Mouse (Mus musculus) heart, embryonic 15.5 days (tissue): ENCODE results near the gene Kifc3. TPM values are rescaled to one million over a fixed set of nuclear protein-coding genes. Genes with fewer than 3 reads are reported as not detected.
A peak's percentile ranks its signal among the peaks of the same experiment; 100 is the strongest.

Experiments used
- ATAC-seq: fragments of 200-750 bp; cut with Nextera tagmentation; replicated peaks from 2 replicates; pipeline ENCODE4 v1.8.0; 2017; ENCODE audit warnings: low read depth, moderate TSS enrichment; ENCODE audit not compliant: insufficient number of reproducible peaks, insufficient read depth, low FRiP score
- H3K27ac ChIP-seq: fragments of 300-500 bp; sonication (generic); 2 replicates; pipeline ENCODE4 v1.5.1; 2015; ENCODE audit warnings: mild to moderate bottlenecking, inconsistent platforms
- H3K27me3 ChIP-seq: fragments of 300-500 bp; sonication (generic); 2 replicates; pipeline ENCODE4 v1.6.1; 2015; ENCODE audit warnings: inconsistent platforms
- H3K36me3 ChIP-seq: fragments of 300-500 bp; sonication (generic); 2 replicates; pipeline ENCODE4 v1.6.1; 2015; ENCODE audit warnings: mild to moderate bottlenecking, inconsistent platforms
- H3K4me1 ChIP-seq: fragments of 300-500 bp; sonication (generic); replicated peaks from 2 replicates; pipeline ENCODE4 v1.6.1; 2015; ENCODE audit warnings: inconsistent platforms
- H3K4me2 ChIP-seq: fragments of 300-500 bp; sonication (generic); 2 replicates; pipeline ENCODE4 v1.6.1; 2015; ENCODE audit warnings: inconsistent platforms, mild to moderate bottlenecking, moderate library complexity
- H3K4me3 ChIP-seq: fragments of 300-500 bp; sonication (generic); 2 replicates; pipeline ENCODE4 v1.5.1; 2015; ENCODE audit warnings: mild to moderate bottlenecking, inconsistent platforms
- H3K9ac ChIP-seq: fragments of 300-500 bp; sonication (generic); 2 replicates; pipeline ENCODE4 v1.6.1; 2015; ENCODE audit warnings: mild to moderate bottlenecking, inconsistent platforms
- H3K9me3 ChIP-seq: fragments of 300-500 bp; sonication (generic); replicated peaks from 2 replicates; pipeline ENCODE4 v1.6.1; 2016; ENCODE audit warnings: inconsistent platforms
- WGBS: fragments of 180-500 bp; shearing (Covaris S2); methylation state at CpG from one replicate; pipeline ENCODE4 v1.1.7; 2015; ENCODE audit warnings: mixed read lengths; 5-methylcytosine and 5-hydroxymethylcytosine counted together
- polyA plus RNA-seq: library from polyadenylated mRNA; unstranded; fragments of >200 nt; fragmentation: Nextera tagmentation; extraction: Ambion mirVana; gene quantifications from 2 replicates; pipeline ENCODE4 v1.2.1, GENCODE M21; 2015

Gene Kifc3
- polyA plus RNA-seq, 1 experiment from 2014 or later, result 15.7 TPM

GRCm38 (mm10) chr8:95155361-95155760, 47.3 kb downstream of the Kifc3 start:
- WGBS, result 85% methylated on average over 5 of the region's 5 CpGs
- Histone ChIP-seq H3K9ac (no peak overlapping the region), H3K4me2 (no peak overlapping the region), H3K4me1 (peaks cover 9% of the 10 kb centered on the region), H3K27ac (no peak overlapping the region), H3K27me3 (no peaks in the 10 kb centered on the region), H3K9me3 (no peaks in the 10 kb centered on the region), H3K36me3 (no peaks in the 10 kb centered on the region), H3K4me3 (no peak overlapping the region)
- no peak for ATAC-seq

GRCm38 (mm10) chr8:95154654-95155053, 48.0 kb downstream of the Kifc3 start:
- Histone ChIP-seq H3K4me3 (no peak overlapping the region), H3K27ac (no peak overlapping the region), H3K9ac (no peak overlapping the region), H3K36me3 (no peaks in the 10 kb centered on the region), H3K9me3 (no peaks in the 10 kb centered on the region), H3K4me2 (no peak overlapping the region), H3K27me3 (no peaks in the 10 kb centered on the region), H3K4me1 (peaks cover 9% of the 10 kb centered on the region)
- 35% methylated on average over 6 of the region's 6 CpGs for WGBS
- no peak for ATAC-seq

GRCm38 (mm10) chr8:95154056-95154455, 48.6 kb downstream of the Kifc3 start:
- H3K36me3 ChIP-seq, result no peaks in the 10 kb centered on the region
- no peak for ATAC-seq
- WGBS, result 69% methylated on average over 4 of the region's 4 CpGs

GRCm38 (mm10) chr8:95150608-95151007, 52.0 kb downstream of the Kifc3 start:
- no peak for ATAC-seq
- 54% methylated on average over 3 of the region's 3 CpGs for WGBS
- Histone ChIP-seq H3K36me3 (no peaks in the 10 kb centered on the region), H3K4me3 (no peak overlapping the region), H3K9ac (no peak overlapping the region), H3K4me1 (peaks cover 9% of the 10 kb centered on the region), H3K4me2 (no peak overlapping the region), H3K27me3 (no peaks in the 10 kb centered on the region), H3K9me3 (no peaks in the 10 kb centered on the region), H3K27ac (no peak overlapping the region)

More at GRCm38 (mm10) chr8:95154056-95154455, 48.6 kb downstream of the Kifc3 start:
- Histone ChIP-seq H3K27ac (no peak overlapping the region), H3K27me3 (no peaks in the 10 kb centered on the region), H3K9me3 (no peaks in the 10 kb centered on the region), H3K9ac (no peak overlapping the region), H3K4me2 (no peak overlapping the region), H3K4me1 (peaks cover 9% of the 10 kb centered on the region), H3K4me3 (no peak overlapping the region)

- WGBS, result 45% methylated on average over 10 of the region's 10 CpGs
- no peak overlapping the region for H3K4me3 ChIP-seq
- no peaks in the 10 kb centered on the region for H3K27me3 ChIP-seq
- no peaks in the 10 kb centered on the region for H3K36me3 ChIP-seq
- H3K9me3 ChIP-seq, result no peaks in the 10 kb centered on the region
- H3K4me2 ChIP-seq, result no peak overlapping the region
- H3K27ac ChIP-seq, result no peak overlapping the region
- no peak for ATAC-seq
- no peak overlapping the region for H3K9ac ChIP-seq
- H3K4me1 ChIP-seq, result peaks cover 3% of the 10 kb centered on the region
These were observed 53.2 kb downstream of the Kifc3 start for GRCm38 (mm10) chr8:95149426-95149825.

- no peaks in the 10 kb centered on the region for H3K9me3 ChIP-seq
- 86% methylated on average over 5 of the region's 5 CpGs for WGBS
- ATAC-seq, result no peak
These were observed 55.8 kb downstream of the Kifc3 start for GRCm38 (mm10) chr8:95146846-95147245.

GRCm38 (mm10) chr8:95146044-95146745, 56.4 kb downstream of the Kifc3 start:
- Histone ChIP-seq H3K9ac (no peak overlapping the region), H3K27ac (no peak overlapping the region), H3K4me1 (peaks cover 28% of the 10 kb centered on the region), H3K36me3 (no peaks in the 10 kb centered on the region), H3K9me3 (no peaks in the 10 kb centered on the region), H3K27me3 (no peaks in the 10 kb centered on the region), H3K4me2 (no peak overlapping the region), H3K4me3 (no peak overlapping the region)
- WGBS, result 53% methylated on average over 2 of the region's 2 CpGs
- no peak for ATAC-seq

More at GRCm38 (mm10) chr8:95146846-95147245, 55.8 kb downstream of the Kifc3 start:
- no peak overlapping the region for H3K9ac ChIP-seq
- no peak overlapping the region for H3K4me3 ChIP-seq
- no peaks in the 10 kb centered on the region for H3K36me3 ChIP-seq
- no peak overlapping the region for H3K4me2 ChIP-seq
- no peaks in the 10 kb centered on the region for H3K27me3 ChIP-seq
- no peak overlapping the region for H3K27ac ChIP-seq
- H3K4me1 ChIP-seq, result peaks cover 22% of the 10 kb centered on the region

- Histone ChIP-seq H3K27me3 (no peaks in the 10 kb centered on the region), H3K9me3 (no peaks in the 10 kb centered on the region), H3K4me3 (no peak overlapping the region), H3K36me3 (no peaks in the 10 kb centered on the region), H3K4me1 (peaks cover 43% of the 10 kb centered on the region), H3K27ac (no peak overlapping the region), H3K9ac (no peak overlapping the region), H3K4me2 (no peak overlapping the region)
- ATAC-seq, result no peak
- 52% methylated on average over 2 of the region's 2 CpGs for WGBS
These were observed 58.0 kb downstream of the Kifc3 start for GRCm38 (mm10) chr8:95144631-95145015.

GRCm38 (mm10) chr8:95143805-95144630, 58.6 kb downstream of the Kifc3 start:
- 0 out of 2 replicates have a peak overlapping the region, but pooled peaks have one; percentile 74 for H3K27ac ChIP-seq
- no peaks in the 10 kb centered on the region for H3K9me3 ChIP-seq
- WGBS, result 78% methylated on average over 6 of the region's 6 CpGs
- H3K4me1 ChIP-seq, result peaks cover 47% of the 10 kb centered on the region
- H3K4me2 ChIP-seq, result no peak overlapping the region
- no peak for ATAC-seq
- H3K9ac ChIP-seq, result no peak overlapping the region
- H3K36me3 ChIP-seq, result no peaks in the 10 kb centered on the region
- no peaks in the 10 kb centered on the region for H3K27me3 ChIP-seq
- H3K4me3 ChIP-seq, result no peak overlapping the region

GRCm38 (mm10) chr8:95142985-95143804, 59.4 kb downstream of the Kifc3 start:
- H3K4me2 ChIP-seq, result peak overlapping the region; percentile 94
- H3K36me3 ChIP-seq, result no peaks in the 10 kb centered on the region
- H3K9me3 ChIP-seq, result no peaks in the 10 kb centered on the region
- H3K27me3 ChIP-seq, result no peaks in the 10 kb centered on the region
- H3K9ac ChIP-seq, result no peak overlapping the region
- ATAC-seq, result no peak
- peak overlapping the region; percentile 74 for H3K27ac ChIP-seq
- WGBS, result 24% methylated on average over 17 of the region's 17 CpGs
- peaks cover 51% of the 10 kb centered on the region for H3K4me1 ChIP-seq
- H3K4me3 ChIP-seq, result peak overlapping the region; percentile 75
